Mouse (Mus musculus) neural tube, embryonic 12.5 days (tissue): ENCODE results near the gene Ing1. TPM values are rescaled to one million over a fixed set of nuclear protein-coding genes. Genes with fewer than 3 reads are reported as not detected.

Source experiments
- ATAC-seq: fragments of 200-750 bp; cut with Nextera tagmentation; 2 replicates; pipeline ENCODE4 v1.8.0; 2017; ENCODE audit warnings: low read depth, mild to moderate bottlenecking, moderate TSS enrichment, moderate library complexity; ENCODE audit not compliant: low FRiP score
- H3K27ac ChIP-seq: fragments of 300-500 bp; sonication (generic); 2 replicates; pipeline ENCODE4 v1.5.1; 2016
- H3K27me3 ChIP-seq: fragments of 300-500 bp; sonication (generic); replicated peaks from 2 replicates; pipeline ENCODE4 v1.6.1; 2016; ENCODE audit warnings: mild to moderate bottlenecking
- H3K36me3 ChIP-seq: fragments of 300-500 bp; sonication (generic); 2 replicates; pipeline ENCODE4 v1.6.1; 2016; ENCODE audit warnings: mild to moderate bottlenecking
- H3K4me1 ChIP-seq: fragments of 300-500 bp; sonication (generic); 2 replicates; pipeline ENCODE4 v1.6.1; 2016
- H3K4me2 ChIP-seq: fragments of 300-500 bp; sonication (generic); replicated peaks from 2 replicates; pipeline ENCODE4 v1.6.1; 2016; ENCODE audit warnings: mild to moderate bottlenecking
- H3K4me3 ChIP-seq: fragments of 300-500 bp; sonication (generic); 2 replicates; pipeline ENCODE4 v1.5.1; 2016
- H3K9ac ChIP-seq: fragments of 300-500 bp; sonication (generic); 2 replicates; pipeline ENCODE4 v1.6.1; 2016; ENCODE audit warnings: mild to moderate bottlenecking
- H3K9me3 ChIP-seq: fragments of 300-500 bp; sonication (generic); 2 replicates; pipeline ENCODE4 v1.6.1; 2016; ENCODE audit warnings: mild to moderate bottlenecking
- WGBS: fragments of 180-500 bp; shearing (Covaris S2); methylation state at CpG from one replicate; pipeline ENCODE4 v1.1.7; 2016; 5-methylcytosine and 5-hydroxymethylcytosine counted together
- polyA plus RNA-seq: library from polyadenylated mRNA; unstranded; fragments of >200 nt; fragmentation: Nextera tagmentation; extraction: Ambion mirVana; gene quantifications from 2 replicates; pipeline ENCODE4 v1.2.1, GENCODE M21; 2016

The Ing1 gene
- 59.1 and 59.8 TPM in 2 replicates for polyA plus RNA-seq

DNA sequence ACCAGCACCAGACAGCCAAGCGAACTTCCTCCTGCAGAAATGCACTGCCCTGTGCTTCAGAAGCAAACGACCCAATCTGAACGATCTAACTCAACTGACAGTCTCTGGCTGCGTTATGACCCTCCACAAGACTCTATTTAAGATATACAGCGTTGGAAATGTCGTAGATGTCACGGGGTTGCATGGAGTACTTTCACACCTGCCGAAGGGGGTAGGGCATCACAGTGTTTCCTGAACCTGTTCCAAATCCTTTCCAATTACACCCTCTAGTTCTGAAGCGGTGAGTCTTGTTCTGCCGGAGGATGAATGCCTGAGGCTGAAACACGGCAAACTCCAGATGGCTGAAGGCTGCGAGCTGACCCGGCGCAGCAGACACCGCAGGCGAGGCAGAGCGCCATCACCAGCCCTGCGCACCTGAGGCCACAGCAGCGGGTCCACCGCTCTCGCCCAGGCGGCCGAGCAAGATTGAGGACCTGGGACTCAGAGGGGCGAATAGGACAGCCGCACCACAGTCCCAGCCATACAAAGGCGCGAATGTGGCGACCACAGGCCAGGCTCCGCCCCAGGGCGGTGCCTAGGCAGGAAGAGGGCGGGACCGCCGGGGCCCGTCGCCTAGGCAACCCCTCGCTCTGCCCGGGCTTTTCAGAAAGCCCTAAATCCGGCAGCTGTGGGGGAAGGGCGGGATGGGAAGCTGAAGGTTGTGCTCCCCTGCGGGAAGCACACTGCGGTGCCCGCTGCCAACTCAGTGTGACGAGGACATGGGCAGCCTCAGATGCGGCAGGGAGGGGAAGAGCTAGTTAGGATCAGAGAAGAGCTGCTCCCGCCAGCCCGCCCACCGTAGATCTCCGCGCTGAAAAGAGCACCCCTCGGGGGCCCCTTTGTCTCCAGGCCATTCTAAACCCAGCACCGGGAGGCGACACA lies at the start of gene Ing1:
Gene Ing1, plus strand, starts transcription at position 773 of the 921 bp plus-strand sequence.
- H3K4me3 ChIP-seq, result peak within 1 kb of the TSS; percentile 95
- H3K27me3 ChIP-seq, result no peaks in the 10 kb centered on the region
- peak within 1 kb of the TSS; percentile 97 for H3K9ac ChIP-seq
- H3K36me3 ChIP-seq, result no peaks in the 10 kb centered on the region
- peak within 1 kb of the TSS; percentile 75 for H3K4me2 ChIP-seq
- peak within 1 kb of the TSS; percentile 99 for H3K27ac ChIP-seq
- no peaks in the 10 kb centered on the region for H3K9me3 ChIP-seq
- peaks cover 18% of the 10 kb centered on the region for H3K4me1 ChIP-seq
- WGBS, result 1% methylated on average over 52 of the region's 52 CpGs
- ATAC-seq, result peak; percentile 88

DNA sequence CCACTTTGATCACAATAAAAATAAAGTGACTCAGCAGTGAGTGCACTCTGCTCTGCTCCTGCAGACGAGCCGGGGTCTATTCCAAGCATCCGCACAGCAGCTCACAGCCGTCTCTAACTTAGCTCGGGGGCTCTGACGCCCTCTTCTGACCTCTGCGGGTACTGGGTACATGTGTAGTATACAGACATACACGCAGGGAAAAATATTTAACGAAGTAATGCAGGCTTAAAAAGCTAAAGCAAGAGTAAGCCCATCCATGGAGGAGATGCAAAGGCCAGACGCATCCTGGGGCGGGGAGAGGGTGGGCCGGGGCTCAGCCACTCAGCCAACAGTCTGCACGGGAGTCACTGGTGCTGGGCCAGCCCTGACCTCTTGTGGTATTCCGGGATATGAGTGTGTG lies 49.3 kb upstream of the Ing1 start:
- peaks cover 86% of the 10 kb centered on the region for H3K36me3 ChIP-seq
- no peak overlapping the region for H3K4me3 ChIP-seq

DNA sequence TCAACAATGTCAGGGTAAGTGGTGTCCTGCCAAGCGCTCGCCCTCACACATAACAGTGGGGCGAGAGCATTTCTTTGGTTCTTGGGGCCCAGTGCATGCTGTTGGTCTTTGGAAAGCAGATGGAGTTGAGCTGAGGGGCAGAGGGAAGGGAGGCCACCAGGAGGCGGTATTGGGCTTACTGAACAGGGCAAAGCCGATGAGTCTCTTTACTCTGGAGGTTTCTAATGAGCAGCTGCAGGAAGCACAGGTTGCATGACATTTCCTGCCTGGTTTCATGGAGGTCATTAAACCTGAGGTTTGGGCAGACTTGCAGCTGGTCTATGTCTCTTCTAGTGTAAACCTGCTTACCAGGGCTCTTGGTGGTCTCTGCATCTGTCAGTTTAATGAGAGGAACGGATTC lies 48.6 kb upstream of the Ing1 start:
- WGBS, result 75% methylated on average over 6 of the region's 6 CpGs
- Histone ChIP-seq H3K4me2 (no peak overlapping the region), H3K9ac (no peak overlapping the region), H3K4me3 (no peak overlapping the region), H3K27ac (no peak overlapping the region), H3K36me3 (peaks cover 93% of the 10 kb centered on the region), H3K9me3 (no peaks in the 10 kb centered on the region), H3K27me3 (no peaks in the 10 kb centered on the region), H3K4me1 (no peaks in the 10 kb centered on the region)
- ATAC-seq, result no peak

More for the DNA sequence above, 49.3 kb upstream of the Ing1 start:
- Histone ChIP-seq H3K27ac (no peak overlapping the region), H3K4me1 (no peaks in the 10 kb centered on the region), H3K9me3 (no peaks in the 10 kb centered on the region), H3K27me3 (no peaks in the 10 kb centered on the region), H3K9ac (no peak overlapping the region), H3K4me2 (no peak overlapping the region)
- no peak for ATAC-seq
- 87% methylated on average over 14 of the region's 14 CpGs for WGBS

DNA sequence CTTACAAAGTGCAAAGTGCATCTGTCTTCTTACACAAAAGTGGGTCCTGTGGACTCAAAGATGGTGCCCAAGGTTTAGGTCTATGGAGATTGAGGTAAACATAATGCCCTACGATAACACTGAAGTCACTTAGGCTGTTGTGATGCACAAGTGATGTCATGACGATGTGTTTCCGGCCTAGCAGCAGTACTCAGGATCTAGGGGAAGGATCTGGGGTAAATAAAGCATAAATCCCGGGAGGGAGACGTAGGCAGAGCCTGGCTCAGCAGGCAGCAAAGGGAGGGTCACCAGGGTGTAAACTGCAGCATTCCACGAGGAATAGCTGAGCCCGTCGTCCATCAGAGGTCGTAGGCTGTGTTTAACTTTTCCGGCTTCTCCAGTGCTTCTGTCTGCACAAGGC lies 46.5 kb upstream of the Ing1 start:
- H3K27me3 ChIP-seq, result no peaks in the 10 kb centered on the region
- ATAC-seq, result no peak
- no peak overlapping the region for H3K9ac ChIP-seq
- no peak overlapping the region for H3K27ac ChIP-seq
- 85% methylated on average over 10 of the region's 10 CpGs for WGBS
- no peak overlapping the region for H3K4me3 ChIP-seq
- H3K4me1 ChIP-seq, result no peaks in the 10 kb centered on the region
- H3K36me3 ChIP-seq, result peaks cover 97% of the 10 kb centered on the region
- H3K9me3 ChIP-seq, result no peaks in the 10 kb centered on the region
- H3K4me2 ChIP-seq, result no peak overlapping the region

DNA sequence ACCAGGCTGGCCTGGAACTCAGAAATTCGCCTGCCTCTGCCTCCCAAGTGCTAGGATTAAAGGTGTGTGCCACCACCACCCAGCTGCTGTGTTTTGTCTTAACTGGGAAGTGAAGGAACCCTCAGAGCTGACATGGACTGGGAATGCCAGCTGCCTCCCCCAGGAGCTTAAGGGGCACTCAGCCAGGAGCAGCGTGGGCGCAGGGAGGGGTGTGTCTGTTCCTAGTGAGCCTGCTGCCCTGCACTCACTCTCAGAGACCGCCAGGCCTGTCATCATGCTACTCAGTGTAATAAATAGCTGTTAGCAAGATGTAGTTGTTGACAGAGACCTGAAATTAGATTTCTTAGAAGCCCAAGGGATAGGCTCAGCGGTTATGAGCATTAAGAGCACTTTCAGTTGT lies 44.4 kb upstream of the Ing1 start:
- ATAC-seq, result no peak

DNA sequence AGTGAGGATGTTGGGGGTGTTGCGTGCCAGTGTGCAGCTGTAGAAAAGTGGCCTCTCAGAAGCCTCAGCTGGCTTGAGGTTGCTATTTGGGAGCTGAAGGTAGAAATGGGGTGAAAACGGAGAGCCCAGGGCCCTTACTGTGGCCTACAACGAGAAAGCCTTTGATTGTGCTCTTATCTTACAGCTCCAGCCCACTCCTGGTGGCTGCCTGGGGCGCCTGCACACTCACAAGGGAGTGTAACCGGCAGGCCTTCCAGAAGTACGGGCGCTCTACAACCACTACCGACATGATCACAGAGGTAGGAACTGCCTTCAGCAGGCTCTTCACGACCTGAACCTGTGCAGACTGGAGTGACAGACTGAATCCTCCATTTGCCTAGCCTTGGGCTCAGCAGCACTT lies 42.7 kb upstream of the Ing1 start:
- ATAC-seq, result no peak
- WGBS, result 91% methylated on average over 9 of the region's 9 CpGs
- H3K27me3 ChIP-seq, result no peaks in the 10 kb centered on the region
- no peaks in the 10 kb centered on the region for H3K4me1 ChIP-seq
- H3K4me2 ChIP-seq, result no peak overlapping the region
- no peaks in the 10 kb centered on the region for H3K9me3 ChIP-seq
- no peak overlapping the region for H3K9ac ChIP-seq
- no peak overlapping the region for H3K4me3 ChIP-seq
- H3K36me3 ChIP-seq, result peaks cover 97% of the 10 kb centered on the region
- no peak overlapping the region for H3K27ac ChIP-seq

More for the DNA sequence above, 44.4 kb upstream of the Ing1 start:
- no peaks in the 10 kb centered on the region for H3K27me3 ChIP-seq
- H3K4me2 ChIP-seq, result no peak overlapping the region
- H3K27ac ChIP-seq, result no peak overlapping the region
- peaks cover 97% of the 10 kb centered on the region for H3K36me3 ChIP-seq
- H3K9me3 ChIP-seq, result no peaks in the 10 kb centered on the region
- H3K4me1 ChIP-seq, result no peaks in the 10 kb centered on the region
- 93% methylated on average over 5 of the region's 5 CpGs for WGBS
- no peak overlapping the region for H3K9ac ChIP-seq
- no peak overlapping the region for H3K4me3 ChIP-seq

DNA sequence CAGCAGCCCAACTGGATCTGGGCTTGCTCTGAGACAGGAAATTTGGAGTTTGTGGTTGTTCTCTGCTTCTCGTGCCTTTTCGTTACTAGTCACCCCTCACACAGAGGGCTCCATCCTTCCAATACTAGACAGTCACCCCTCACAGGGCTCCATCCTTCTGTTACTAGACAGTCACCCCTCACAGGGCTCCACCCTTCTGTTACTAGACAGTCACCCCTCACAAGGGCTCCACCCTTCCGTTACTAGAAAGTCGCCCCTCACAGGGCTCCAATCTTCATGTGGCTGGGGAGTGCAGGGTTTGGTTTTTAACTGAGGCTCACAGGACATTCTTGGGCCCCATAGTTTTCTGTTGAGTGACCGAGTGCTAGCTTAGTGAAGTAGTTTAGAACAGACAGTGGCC lies 42.1 kb upstream of the Ing1 start:
- H3K9me3 ChIP-seq, result no peaks in the 10 kb centered on the region
- no peak overlapping the region for H3K4me3 ChIP-seq
- no peaks in the 10 kb centered on the region for H3K4me1 ChIP-seq
- H3K27ac ChIP-seq, result no peak overlapping the region
- peaks cover 98% of the 10 kb centered on the region for H3K36me3 ChIP-seq
- H3K9ac ChIP-seq, result no peak overlapping the region
- no peak overlapping the region for H3K4me2 ChIP-seq
- WGBS, result 88% methylated on average over 5 of the region's 5 CpGs
- no peak for ATAC-seq
- H3K27me3 ChIP-seq, result no peaks in the 10 kb centered on the region

DNA sequence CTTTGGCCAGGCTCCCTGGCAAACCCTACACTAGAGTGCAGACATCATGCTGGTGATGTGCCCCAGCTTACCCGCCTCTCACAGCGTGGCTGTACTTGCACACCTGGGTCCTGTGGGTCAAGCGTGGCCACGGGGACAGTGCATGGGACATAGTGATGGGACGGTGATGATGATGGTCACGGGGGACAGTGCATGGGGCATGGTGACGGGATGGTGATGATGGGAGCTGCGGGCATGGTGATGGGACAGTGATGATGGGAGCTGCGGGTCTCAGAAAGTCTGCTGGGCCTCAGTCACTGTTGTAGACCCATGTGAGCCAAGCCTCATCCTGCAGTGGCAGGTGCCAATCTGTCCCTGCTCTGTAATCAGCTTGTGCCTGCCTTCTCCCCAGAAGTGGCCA lies 39.1 kb upstream of the Ing1 start:
- no peak overlapping the region for H3K9ac ChIP-seq
- H3K4me3 ChIP-seq, result no peak overlapping the region
- no peaks in the 10 kb centered on the region for H3K27me3 ChIP-seq
- H3K4me1 ChIP-seq, result no peaks in the 10 kb centered on the region
- no peak overlapping the region for H3K27ac ChIP-seq
- peaks cover 86% of the 10 kb centered on the region for H3K36me3 ChIP-seq
- no peak for ATAC-seq
- H3K4me2 ChIP-seq, result no peak overlapping the region
- 95% methylated on average over 9 of the region's 9 CpGs for WGBS
- H3K9me3 ChIP-seq, result no peaks in the 10 kb centered on the region

DNA sequence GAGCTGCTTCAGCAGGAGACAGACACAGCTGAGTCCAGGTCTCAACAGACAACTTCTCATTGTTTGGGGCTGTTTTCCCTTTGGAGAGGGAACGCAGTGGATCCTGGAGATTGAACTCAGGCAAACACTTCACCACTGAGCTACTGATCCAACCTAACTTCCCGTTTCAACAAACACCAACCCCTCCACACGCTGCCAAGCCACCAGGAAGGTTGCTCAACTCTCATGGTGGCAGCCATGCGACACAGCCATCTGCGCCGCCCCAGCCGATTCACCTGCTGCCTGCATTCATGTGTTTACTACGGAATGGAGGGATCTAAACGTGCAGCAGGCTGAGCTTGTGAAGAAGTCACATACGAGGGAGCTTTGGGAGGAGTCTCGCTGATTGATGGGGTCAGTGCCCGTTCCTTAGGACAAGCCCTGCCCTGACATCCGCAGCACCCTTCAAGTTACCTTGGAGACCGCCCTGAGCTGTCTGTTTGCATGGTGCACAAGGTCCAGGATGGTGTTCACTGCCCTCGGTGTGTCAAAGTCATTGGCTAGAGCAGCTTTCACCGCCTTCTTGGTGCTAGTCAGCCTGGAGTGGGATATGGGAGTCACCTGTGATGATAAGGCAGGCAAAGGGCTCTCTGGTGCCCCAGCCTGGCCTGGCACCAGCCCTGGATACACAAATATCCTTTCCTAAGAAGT lies 37.9 kb upstream of the Ing1 start:
- Histone ChIP-seq H3K27ac (no peak overlapping the region), H3K9me3 (no peaks in the 10 kb centered on the region), H3K4me3 (no peak overlapping the region), H3K27me3 (no peaks in the 10 kb centered on the region), H3K4me1 (no peaks in the 10 kb centered on the region), H3K9ac (no peak overlapping the region), H3K36me3 (peaks cover 81% of the 10 kb centered on the region), H3K4me2 (no peak overlapping the region)
- WGBS, result 90% methylated on average over 16 of the region's 16 CpGs
- no peak for ATAC-seq

DNA sequence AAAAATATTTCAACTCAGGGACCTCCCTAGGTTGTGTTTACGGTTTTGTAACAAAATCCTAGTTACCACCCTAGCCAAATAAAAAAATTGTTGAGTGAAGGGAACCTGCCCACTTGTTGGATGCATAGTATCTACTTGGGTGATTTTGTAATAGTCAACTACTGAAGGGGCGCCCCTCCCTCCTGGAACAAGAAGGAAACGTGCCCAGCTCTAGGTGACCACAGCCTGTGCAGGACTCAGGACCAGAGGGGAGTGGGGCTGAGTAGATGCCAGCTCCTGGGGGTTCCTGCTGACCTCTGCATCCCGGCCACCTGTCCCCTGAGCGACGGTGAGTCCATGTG lies 37.3 kb upstream of the Ing1 start:
- Histone ChIP-seq H3K27me3 (no peaks in the 10 kb centered on the region), H3K27ac (no peak overlapping the region), H3K4me2 (no peak overlapping the region), H3K9me3 (no peaks in the 10 kb centered on the region), H3K36me3 (peaks cover 76% of the 10 kb centered on the region), H3K4me1 (no peaks in the 10 kb centered on the region), H3K4me3 (no peak overlapping the region), H3K9ac (no peak overlapping the region)
- no peak for ATAC-seq
- 94% methylated on average over 6 of the region's 6 CpGs for WGBS

DNA sequence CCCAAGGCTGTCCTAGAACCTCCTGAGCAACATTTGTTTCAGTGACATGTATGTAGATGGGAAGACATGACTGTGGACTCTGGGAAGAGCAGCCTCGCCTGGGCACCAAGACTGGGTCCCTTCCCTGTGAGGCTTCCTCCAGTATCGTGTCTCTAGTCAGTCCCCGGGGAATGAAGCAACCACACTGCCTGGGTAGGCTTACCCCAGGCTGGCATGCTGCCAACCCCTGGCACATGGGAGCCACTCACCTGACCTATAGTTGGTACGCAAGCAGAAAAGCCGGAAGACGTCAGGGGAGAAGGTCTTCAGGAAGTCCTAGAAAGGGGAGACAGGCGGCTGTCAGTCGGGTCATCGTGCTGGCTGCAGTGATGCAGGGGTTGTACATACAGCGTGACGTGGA lies 36.7 kb upstream of the Ing1 start:
- no peak for ATAC-seq

DNA sequence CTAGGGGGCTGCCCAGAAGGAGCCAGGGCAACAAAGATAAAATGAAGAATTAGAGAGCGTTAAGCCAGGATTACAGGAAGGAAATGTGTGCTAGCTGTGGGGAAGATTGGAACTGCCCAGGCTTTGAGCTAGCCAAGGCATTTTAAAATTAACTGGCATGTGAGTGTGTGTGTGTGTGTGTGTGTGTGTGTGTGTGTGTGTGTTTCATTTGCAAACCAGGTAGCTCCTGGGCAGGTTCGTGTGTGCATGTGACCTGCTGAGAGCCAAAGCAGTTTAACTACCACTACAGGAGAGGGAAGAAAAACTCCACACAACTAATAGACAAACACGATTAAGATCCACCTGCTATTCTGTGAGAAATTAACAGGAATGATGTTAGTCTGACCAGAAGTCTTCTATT lies 32.0 kb upstream of the Ing1 start:
- peaks cover 32% of the 10 kb centered on the region for H3K36me3 ChIP-seq
- WGBS, result 91% methylated on average over 3 of the region's 3 CpGs

More for the DNA sequence above, 36.7 kb upstream of the Ing1 start:
- Histone ChIP-seq H3K27me3 (no peaks in the 10 kb centered on the region), H3K27ac (no peak overlapping the region), H3K4me2 (no peak overlapping the region), H3K9me3 (no peaks in the 10 kb centered on the region), H3K36me3 (peaks cover 69% of the 10 kb centered on the region), H3K4me1 (no peaks in the 10 kb centered on the region), H3K4me3 (no peak overlapping the region), H3K9ac (no peak overlapping the region)
- 90% methylated on average over 11 of the region's 11 CpGs for WGBS

More for the DNA sequence above, 32.0 kb upstream of the Ing1 start:
- Histone ChIP-seq H3K9me3 (no peaks in the 10 kb centered on the region), H3K4me3 (no peak overlapping the region), H3K27me3 (no peaks in the 10 kb centered on the region), H3K4me1 (no peaks in the 10 kb centered on the region), H3K4me2 (no peak overlapping the region), H3K27ac (no peak overlapping the region), H3K9ac (no peak overlapping the region)
- ATAC-seq, result no peak
